Mouse (Mus musculus): ENCODE data around the gene Prdm4. TPM values are rescaled to one million over a fixed set of nuclear protein-coding genes. Genes with fewer than 3 reads are reported as not detected.

The Prdm4 gene
- polyA plus RNA-seq, 1 experiment, result 34.2 TPM

GRCm38 (mm10) chr10:85873861-85874544 is 42.9 kb downstream of the Prdm4 start:
- Histone ChIP-seq H3K27ac (ENCODE audit: insufficient read depth, low read length) (no peak overlapping the region), H3K4me3 (ENCODE audit: insufficient read depth, low read length) (no peak overlapping the region), H3K4me1 (ENCODE audit: control insufficient read depth, insufficient read depth, low read length) (peaks cover 8% of the 10 kb centered on the region; the same call in 1 of the 2 replicates)
- TF ChIP-seq CTCF (IDR thresholded peaks at IDR 0.05; ENCODE audit: borderline replicate concordance, insufficient read depth, low read length), result no peak
- no peak for TF ChIP-seq POLR2A (IDR thresholded peaks at IDR 0.05; ENCODE audit: low read depth, low read length)

DNA sequence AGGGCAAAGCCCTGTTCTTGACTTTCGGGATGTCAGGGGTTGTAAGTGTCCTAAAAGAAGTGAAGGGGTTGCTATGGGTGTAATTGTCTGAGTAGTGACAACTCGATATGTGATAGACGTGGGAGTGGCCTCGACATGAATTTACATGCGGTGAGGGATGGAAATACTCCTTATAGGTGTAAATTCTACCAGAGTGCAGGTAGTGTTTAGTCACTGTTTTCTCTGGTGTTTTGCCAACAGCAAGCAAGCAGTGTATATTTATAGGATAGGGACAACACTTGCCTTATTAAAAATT is 44.5 kb downstream of the Prdm4 start:
- no peak for TF ChIP-seq CTCF (IDR thresholded peaks at IDR 0.05; ENCODE audit: borderline replicate concordance, insufficient read depth, low read length)
- TF ChIP-seq POLR2A (IDR thresholded peaks at IDR 0.05; ENCODE audit: low read depth, low read length), result no peak
- Histone ChIP-seq H3K27ac (ENCODE audit: insufficient read depth, low read length) (no peak overlapping the region), H3K4me3 (ENCODE audit: insufficient read depth, low read length) (peak overlapping the region; percentile 83), H3K4me1 (ENCODE audit: control insufficient read depth, insufficient read depth, low read length) (peaks cover 8% of the 10 kb centered on the region; the same call in 1 of the 2 replicates)

DNA sequence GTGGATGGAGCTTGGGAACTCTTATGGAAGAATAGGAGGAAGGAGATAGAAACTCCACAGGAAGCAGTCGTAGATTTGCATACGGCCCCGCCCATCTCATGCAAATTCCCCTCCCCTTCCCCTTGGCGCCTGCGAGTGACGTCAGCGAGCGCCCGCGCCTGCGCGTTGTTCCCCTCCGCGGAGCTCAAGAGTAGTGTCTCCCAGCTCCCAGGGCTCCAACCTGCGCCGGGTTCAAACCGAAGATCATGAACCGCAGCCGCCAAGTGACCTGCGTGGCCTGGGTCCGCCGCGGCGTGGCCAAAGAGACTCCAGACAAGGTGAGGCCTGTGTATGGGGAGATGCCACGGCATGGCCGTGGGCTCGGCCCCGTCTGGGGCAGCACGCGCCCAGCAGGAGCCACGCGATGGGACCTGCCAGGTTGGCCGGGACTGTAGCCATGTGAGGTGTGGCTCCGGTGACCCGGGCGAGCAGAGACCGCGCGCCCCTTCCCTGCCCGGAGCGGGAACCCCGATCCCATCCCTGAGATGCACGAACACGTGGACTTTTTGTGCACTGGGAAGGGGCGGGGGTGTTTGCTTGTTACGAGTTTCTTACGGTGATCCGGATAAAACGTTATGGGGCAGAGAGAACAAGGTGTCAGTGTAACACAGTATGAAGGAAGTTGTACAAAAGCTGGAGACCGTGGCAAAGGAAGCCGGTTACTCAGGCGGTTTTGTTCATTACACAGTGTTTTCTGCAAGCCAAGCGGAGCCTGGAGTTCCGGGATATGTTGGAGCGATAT is 45.1 kb downstream of the Prdm4 start:
- peaks cover 8% of the 10 kb centered on the region; the same call in 1 of the 2 replicates for H3K4me1 ChIP-seq (ENCODE audit: control insufficient read depth, insufficient read depth, low read length)
- TF ChIP-seq POLR2A (IDR thresholded peaks at IDR 0.05; ENCODE audit: low read depth, low read length), result peak; percentile 55
- no peak for TF ChIP-seq CTCF (IDR thresholded peaks at IDR 0.05; ENCODE audit: borderline replicate concordance, insufficient read depth, low read length)
- no peak overlapping the region for H3K27ac ChIP-seq (ENCODE audit: insufficient read depth, low read length)
- peak overlapping the region; percentile 83 for H3K4me3 ChIP-seq (ENCODE audit: insufficient read depth, low read length)

DNA sequence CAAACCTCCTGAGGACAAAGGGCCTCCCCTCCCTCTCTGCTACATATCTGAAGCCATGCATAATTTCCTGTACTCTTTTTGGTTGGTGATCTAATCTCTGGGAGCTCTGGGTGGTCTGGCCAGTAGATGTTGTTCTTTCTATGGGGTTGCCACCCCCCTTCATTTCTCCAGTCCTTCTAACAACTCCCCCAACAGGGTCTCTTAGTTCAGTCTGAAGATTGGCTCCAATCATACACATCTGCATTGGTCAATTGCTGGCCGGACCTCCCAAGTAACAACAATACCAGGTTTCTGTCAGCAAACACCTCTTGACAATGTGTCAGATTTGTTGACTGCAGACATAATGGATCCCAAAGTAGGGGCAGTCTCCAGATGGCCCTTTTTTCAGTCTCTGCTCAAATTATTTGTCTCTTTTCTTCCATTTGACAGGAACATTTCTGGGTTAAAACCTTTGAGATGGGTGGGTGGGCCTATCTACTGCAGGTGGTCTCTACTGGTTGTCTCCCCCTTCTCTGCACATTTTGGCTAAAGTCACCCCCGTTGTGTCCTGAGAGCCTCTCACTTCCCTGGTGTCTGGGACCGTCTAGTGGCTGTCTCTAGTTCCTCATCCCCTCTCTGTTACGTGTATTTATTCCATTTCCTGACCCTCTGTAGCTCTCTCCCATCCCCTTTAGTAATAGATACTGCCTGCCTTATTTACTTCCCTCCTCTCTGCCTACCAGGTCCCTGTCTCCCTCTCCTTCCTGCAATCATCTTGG is 70.7 kb downstream of the Prdm4 start:
- Histone ChIP-seq H3K4me3 (ENCODE audit: insufficient read depth, low read length) (no peak overlapping the region), H3K27ac (ENCODE audit: insufficient read depth, low read length) (no peak overlapping the region), H3K4me1 (ENCODE audit: control insufficient read depth, insufficient read depth, low read length) (no peaks in the 10 kb centered on the region)
- TF ChIP-seq POLR2A (IDR thresholded peaks at IDR 0.05; ENCODE audit: low read depth, low read length) (no peak), CTCF (IDR thresholded peaks at IDR 0.05; ENCODE audit: borderline replicate concordance, insufficient read depth, low read length) (no peak)

Other genes with a start within 250 kb of the Prdm4 start
- gene Pwp1, start 87.6 kb downstream of the Prdm4 start, polyA plus RNA-seq (2011; ENCODE audit: insufficient read length, low read depth, missing spikeins), result 39.7 and 51.3 TPM in 2 replicates
- gene Ascl4, start 10.5 kb upstream of the Prdm4 start, polyA plus RNA-seq (2011; ENCODE audit: insufficient read length, low read depth, missing spikeins), result not detected in 2 replicates
- 110 and 115 TPM in 2 replicates for gene Rtcb, start 40.7 kb upstream of the Prdm4 start, polyA plus RNA-seq (2011; ENCODE audit: insufficient read length, low read depth, missing spikeins)
- not detected in 2 replicates for gene Bpifc, start 94.8 kb upstream of the Prdm4 start, polyA plus RNA-seq (2011; ENCODE audit: insufficient read length, low read depth, missing spikeins)
- 14.3 and 15.5 TPM in 2 replicates for gene Fbxo7, start 104.8 kb upstream of the Prdm4 start, polyA plus RNA-seq (2011; ENCODE audit: insufficient read length, low read depth, missing spikeins)

All from embryonic fibroblast, embryonic 13.5 days (primary cell).